Mouse (Mus musculus) layer of hippocampus, adult 18-20 months (tissue): Measurements from ENCODE around the gene Slc24a1. TPM values are rescaled to one million over a fixed set of nuclear protein-coding genes. Genes with fewer than 3 reads are reported as not detected.
A peak's percentile ranks its signal among the peaks of the same experiment; 100 is the strongest.
"Not testable (repeated sequence)": the region's sequence is repeated elsewhere in the genome, so short reads cannot be mapped to it uniquely, and the experiment has no call there.

Experiments used
- DNase-seq, 2 experiments: peaks; one replicate each; pipeline ENCODE4 v3.0.0; 2022; ENCODE audit warnings: low spot score in 2 of 2
- long read RNA-seq: library from polyadenylated mRNA; stranded (forward); transcript quantifications from one replicate; pipeline ENCODE4 v2.0.0, GENCODE M21; 2021
- total RNA-seq, 2 experiments: library from RNA; stranded (reverse); gene quantifications; 2 replicates each; pipeline ENCODE4 v1.2.3; 2021

The Slc24a1 gene
- under 1 TPM; 0.08 to 0.12 TPM for total RNA-seq
- long read RNA-seq, result 0 reads

GRCm38 (mm10) chr9:64951161-64951657 lies at the start of gene Slc24a1:
Gene Slc24a1, minus strand, starts transcription at chr9:64951607.
- DNase-seq, result no peak

- DNase-seq, result not testable (repeated sequence)
Observed at GRCm38 (mm10) chr9:64995464-64995863, 44.1 kb upstream of the Slc24a1 start.

- DNase-seq, result no peak
Observed at GRCm38 (mm10) chr9:64990291-64990690, 38.9 kb upstream of the Slc24a1 start.

GRCm38 (mm10) chr9:64988443-64988842 lies 37.0 kb upstream of the Slc24a1 start:
- DNase-seq, result no peak

GRCm38 (mm10) chr9:64987651-64988050 lies 36.2 kb upstream of the Slc24a1 start:
- DNase-seq, result no peak

- DNase-seq, result no peak
Observed at GRCm38 (mm10) chr9:64985807-64986206, 34.4 kb upstream of the Slc24a1 start.

- DNase-seq, result no peak
Observed at GRCm38 (mm10) chr9:64985037-64985794, 33.8 kb upstream of the Slc24a1 start.

GRCm38 (mm10) chr9:64981904-64982303 lies 30.5 kb upstream of the Slc24a1 start:
- DNase-seq, result no peak

- DNase-seq, result no peak
Observed at GRCm38 (mm10) chr9:64980548-64980947, 29.1 kb upstream of the Slc24a1 start.

- DNase-seq, result no peak
Observed at GRCm38 (mm10) chr9:64960978-64961320, 9.5 kb upstream of the Slc24a1 start.

GRCm38 (mm10) chr9:64960117-64960977 lies 8.9 kb upstream of the Slc24a1 start, which contains the start of gene Ints14:
Gene Ints14, plus strand, starts transcription at chr9:64960905.
- peak; percentile 93 to 98 for DNase-seq

- no peak for DNase-seq
Observed at GRCm38 (mm10) chr9:64957276-64957675, 5.9 kb upstream of the Slc24a1 start.

- DNase-seq, result peak in 1 of 2 experiments; percentile 22
Observed at GRCm38 (mm10) chr9:64956337-64956736, 4.9 kb upstream of the Slc24a1 start.

GRCm38 (mm10) chr9:64953190-64953589 lies 1.8 kb upstream of the Slc24a1 start:
- DNase-seq, result no peak

- DNase-seq, result no peak
Observed at GRCm38 (mm10) chr9:64952055-64952454, 648 bp upstream of the Slc24a1 start.

GRCm38 (mm10) chr9:64947483-64948095 lies 3.8 kb downstream of the Slc24a1 start:
- DNase-seq, result no peak

- DNase-seq, result no peak
Observed at GRCm38 (mm10) chr9:64943997-64944396, 7.4 kb downstream of the Slc24a1 start.

GRCm38 (mm10) chr9:64941650-64942049 lies 9.8 kb downstream of the Slc24a1 start:
- no peak for DNase-seq

- DNase-seq, result no peak
Observed at GRCm38 (mm10) chr9:64940731-64941346, 10.6 kb downstream of the Slc24a1 start.

- no peak for DNase-seq
Observed at GRCm38 (mm10) chr9:64939790-64940189, 11.6 kb downstream of the Slc24a1 start.

GRCm38 (mm10) chr9:64939281-64939680 lies 12.1 kb downstream of the Slc24a1 start:
- no peak for DNase-seq
